Mouse (Mus musculus) neural tube, embryonic 10.5 days (tissue): ENCODE data around the gene Fosl1.
A peak's percentile ranks its signal among the peaks of the same experiment; 100 is the strongest.
"Not testable (repeated sequence)": the region's sequence is repeated elsewhere in the genome, so short reads cannot be mapped to it uniquely, and the experiment has no call there.

Experiments used
- DNase-seq: peaks from one replicate; pipeline ENCODE4 v3.0.0-alpha.2; 2017; ENCODE audit warnings: low spot score; ENCODE audit errors: extremely low spot score

The Fosl1 gene

GRCm38 (mm10) chr19:5447515-5448353 lies at the start of gene Fosl1:
Gene Fosl1 (plus strand): TSS chr19:5447547.
- DNase-seq: peak; percentile 68

DNA sequence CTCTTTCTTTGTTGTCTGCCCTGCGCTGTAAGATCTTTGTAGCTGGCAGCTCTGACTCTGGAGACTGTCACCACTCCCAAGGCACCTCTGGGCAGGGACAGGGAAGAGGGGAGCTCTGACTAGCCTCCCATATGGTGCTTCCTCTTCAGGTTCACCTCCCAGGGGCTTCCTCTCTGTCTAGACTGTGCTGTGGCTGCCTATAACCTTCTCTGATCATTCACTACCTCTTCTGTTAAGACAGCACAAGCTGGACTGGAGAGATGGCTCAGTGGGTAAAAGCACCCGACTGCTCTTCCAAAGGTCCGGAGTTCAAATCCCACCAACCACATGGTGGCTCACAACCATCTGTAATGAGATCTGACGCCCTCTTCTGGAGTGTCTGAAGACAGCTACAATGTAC lies 46.3 kb upstream of the Fosl1 start:
- not testable (repeated sequence) for DNase-seq

DNA sequence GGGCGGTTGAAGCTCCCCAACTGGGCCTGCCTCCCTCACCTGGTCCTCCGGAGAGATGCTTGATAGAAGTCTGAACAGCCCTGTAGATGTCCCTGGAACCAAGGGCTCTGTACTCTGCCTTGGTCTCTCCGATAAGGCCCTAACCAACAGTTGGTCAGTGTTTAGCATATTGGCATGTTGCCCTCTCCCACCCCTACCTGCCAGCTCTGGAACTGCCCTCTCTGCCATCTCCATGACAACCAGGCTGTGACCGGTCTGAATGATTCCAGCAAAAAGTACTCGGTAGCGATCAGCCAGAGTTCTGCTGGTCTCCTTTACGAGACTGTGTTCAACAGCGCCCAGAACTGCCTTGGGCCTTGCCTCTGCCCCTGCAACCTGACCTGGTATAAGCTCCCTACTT lies 45.1 kb upstream of the Fosl1 start, which contains the start of gene Tsga10ip:
Gene Tsga10ip (minus strand): TSS at position 234 of the 400 bp plus-strand sequence.
- DNase-seq: no peak

DNA sequence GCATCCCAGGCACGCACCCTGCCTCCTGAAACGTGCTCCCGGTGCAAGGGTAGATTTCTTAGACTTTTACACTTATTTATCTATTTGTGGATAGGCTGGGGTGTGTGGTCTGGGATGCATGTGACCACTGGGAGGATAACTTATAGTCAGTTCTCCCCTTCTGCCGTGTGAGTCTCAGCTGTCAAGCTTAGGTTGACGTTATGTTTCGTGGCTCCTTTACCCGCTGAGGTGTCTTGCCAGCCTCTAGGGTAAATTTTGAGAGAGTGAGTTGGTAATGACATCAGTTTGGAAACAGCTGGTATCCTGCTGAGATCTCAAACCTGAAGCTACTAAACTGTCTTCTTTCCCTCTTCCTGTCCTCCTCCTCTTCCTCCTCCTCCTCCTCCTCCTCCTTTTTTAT lies 41.4 kb upstream of the Fosl1 start:
- no peak for DNase-seq

GRCm38 (mm10) chr19:5406531-5407126 lies 40.7 kb upstream of the Fosl1 start:
- peak; percentile 60 for DNase-seq

- peak; percentile 54 for DNase-seq
These were observed 40.2 kb upstream of the Fosl1 start for GRCm38 (mm10) chr19:5407133-5407532.

- no peak for DNase-seq
These were observed 39.0 kb upstream of the Fosl1 start for GRCm38 (mm10) chr19:5408057-5409001.

DNA sequence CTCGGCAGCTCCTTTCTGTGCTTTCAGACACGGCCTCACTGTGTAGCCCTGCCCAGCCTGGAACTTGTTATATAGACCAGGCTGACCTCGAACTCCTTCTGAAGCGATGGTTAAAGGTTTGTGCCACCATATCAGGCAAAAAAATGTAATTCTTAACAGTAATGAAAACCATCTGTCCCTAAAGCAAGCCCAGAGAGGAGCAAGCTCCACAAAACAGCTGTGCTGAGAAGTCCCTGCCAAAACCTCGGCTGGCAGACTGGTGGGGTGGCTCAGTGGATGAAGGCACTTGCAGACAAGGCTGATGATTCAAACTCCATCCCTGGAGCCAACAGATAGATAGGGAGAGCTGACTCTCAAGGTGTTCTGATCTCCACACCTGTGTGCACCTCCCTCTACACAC lies 38.3 kb upstream of the Fosl1 start:
- DNase-seq: no peak

GRCm38 (mm10) chr19:5410641-5411040 lies 36.7 kb upstream of the Fosl1 start:
- DNase-seq: no peak

DNA sequence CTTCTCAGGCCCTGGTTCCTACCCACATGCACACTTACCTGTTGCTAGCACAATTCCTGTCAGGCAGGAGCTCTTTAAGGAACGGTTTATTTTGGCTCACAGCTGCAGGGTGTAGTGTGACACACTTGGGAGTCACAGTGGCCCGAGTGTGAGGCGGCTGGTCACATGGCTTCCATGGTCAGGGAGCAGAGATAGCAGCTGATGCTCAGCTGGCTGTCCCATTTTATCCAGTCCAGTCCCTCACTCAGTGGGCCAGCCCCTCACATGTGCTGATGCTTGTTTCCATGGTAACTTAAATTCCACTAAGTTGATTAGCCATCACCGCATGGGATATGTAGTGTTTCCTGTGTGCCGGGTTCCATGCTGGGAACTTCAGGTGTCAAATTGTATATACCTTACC lies 35.4 kb upstream of the Fosl1 start:
- DNase-seq: no peak

- DNase-seq: no peak
These were observed 33.5 kb upstream of the Fosl1 start for GRCm38 (mm10) chr19:5413840-5414239.

DNA sequence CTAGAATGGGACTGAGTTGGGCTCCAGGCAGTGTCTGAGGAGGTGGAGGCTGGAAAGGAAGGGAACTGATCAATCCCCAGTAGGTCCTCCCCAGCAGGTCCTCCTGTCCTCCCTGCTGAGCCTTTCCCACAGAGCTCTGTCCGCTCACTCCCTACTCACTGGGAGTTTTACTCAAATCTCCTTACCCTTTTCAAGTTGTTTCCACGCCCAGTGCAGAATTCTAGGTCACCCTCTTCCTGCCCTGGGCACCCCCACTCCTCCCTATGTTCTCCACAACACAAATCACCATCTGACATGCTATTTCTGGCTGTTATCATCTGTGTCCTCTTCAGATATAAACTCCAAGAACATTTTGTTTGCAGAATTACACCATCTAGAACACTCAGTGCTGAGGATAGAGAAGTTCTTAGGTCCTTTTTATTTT lies 32.8 kb upstream of the Fosl1 start:
- no peak for DNase-seq

- no peak for DNase-seq
These were observed 28.4 kb upstream of the Fosl1 start for GRCm38 (mm10) chr19:5418750-5419466.

- DNase-seq: no peak
These were observed 27.7 kb upstream of the Fosl1 start for GRCm38 (mm10) chr19:5419630-5420029.

DNA sequence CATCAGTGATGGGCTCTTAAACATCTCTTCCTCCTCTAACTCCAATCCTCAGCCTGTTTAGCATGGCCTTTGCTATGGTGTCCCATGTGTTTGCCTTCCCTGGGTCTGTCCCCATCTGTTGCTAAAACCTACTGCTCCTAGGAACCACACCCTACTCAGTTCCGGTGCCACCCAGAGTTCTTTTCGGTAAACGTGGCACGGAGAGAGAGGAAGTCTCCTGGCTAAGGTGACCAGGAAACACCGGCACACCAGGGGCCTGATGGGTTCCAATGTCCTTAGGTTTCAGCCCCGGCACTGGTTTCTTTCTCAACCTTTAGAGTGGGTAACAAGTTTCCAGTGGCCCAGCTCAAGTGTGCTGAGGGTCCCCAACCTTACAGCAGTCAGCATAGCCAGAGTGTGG lies 26.8 kb upstream of the Fosl1 start:
- no peak for DNase-seq

GRCm38 (mm10) chr19:5421784-5422183 lies 25.6 kb upstream of the Fosl1 start:
- DNase-seq: no peak

DNA sequence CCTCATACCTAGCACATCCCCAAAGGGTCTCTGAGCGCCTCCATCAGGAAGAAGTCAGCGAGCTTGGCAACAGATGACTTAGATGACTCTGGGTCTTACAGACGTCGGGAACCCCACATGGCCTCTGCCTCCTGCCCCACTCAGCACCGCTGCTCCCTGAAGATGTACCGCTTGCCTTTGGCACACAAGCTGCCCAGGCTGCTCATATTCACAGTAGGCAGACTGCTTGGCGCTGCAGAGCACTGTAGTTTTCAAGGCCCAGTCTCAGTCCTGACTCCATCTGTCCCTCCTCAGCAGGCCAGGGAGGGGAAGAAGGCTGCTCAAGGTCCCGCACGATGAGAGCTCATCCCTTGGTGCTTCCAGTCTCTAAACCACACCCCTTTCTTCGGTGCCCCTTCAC lies 25.1 kb upstream of the Fosl1 start:
- DNase-seq: no peak

DNA sequence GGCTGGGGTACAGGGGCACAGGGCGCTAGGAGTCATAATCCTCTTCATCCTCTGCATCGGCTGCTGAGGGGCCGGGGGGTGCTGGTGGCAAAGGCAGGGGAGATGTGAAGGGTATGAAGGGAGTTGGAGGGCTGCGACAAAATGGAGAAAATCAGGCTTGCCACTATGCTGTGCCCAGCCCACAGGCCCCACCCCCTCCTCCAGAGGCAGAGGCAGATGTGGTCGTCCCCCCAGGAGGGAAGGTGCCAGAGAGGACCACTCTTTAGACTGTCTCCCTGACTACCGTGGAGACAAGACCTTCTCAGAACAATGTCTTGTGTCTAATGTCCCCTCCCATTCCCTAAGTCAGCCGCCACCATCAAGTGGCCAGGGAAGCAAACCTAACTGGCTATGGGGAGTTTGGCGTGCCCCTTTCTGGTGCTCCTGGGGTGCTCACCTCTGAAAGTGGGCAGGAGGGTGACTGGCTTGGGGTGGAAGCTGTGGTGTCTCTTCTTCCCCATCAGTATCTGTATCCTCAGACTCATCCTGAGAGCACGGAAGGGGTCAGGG lies 24.4 kb upstream of the Fosl1 start:
- no peak for DNase-seq

- DNase-seq: no peak
These were observed 23.8 kb upstream of the Fosl1 start for GRCm38 (mm10) chr19:5423561-5423960.

- no peak for DNase-seq
These were observed 23.1 kb upstream of the Fosl1 start for GRCm38 (mm10) chr19:5424092-5424781.
